Mouse (Mus musculus) intestine, embryonic 16.5 days (tissue): ENCODE data around the gene Tab1. TPM values are rescaled to one million over a fixed set of nuclear protein-coding genes. Genes with fewer than 3 reads are reported as not detected.
"Not testable (repeated sequence)": the region's sequence is repeated elsewhere in the genome, so short reads cannot be mapped to it uniquely, and the experiment has no call there.

Experiments
- ATAC-seq: fragments of 200-750 bp; cut with Nextera tagmentation; 2 replicates; pipeline ENCODE4 v1.8.0; 2017; ENCODE audit warnings: moderate TSS enrichment, moderate library complexity
- H3K27ac ChIP-seq: fragments of 300-500 bp; sonication (generic); 2 replicates; pipeline ENCODE4 v1.5.1; 2014; ENCODE audit warnings: mild to moderate bottlenecking, low read length
- H3K27me3 ChIP-seq: fragments of 300-500 bp; sonication (generic); replicated peaks from 2 replicates; pipeline ENCODE4 v1.6.1; 2014; ENCODE audit warnings: low read length, control low read depth, mixed read lengths; ENCODE audit not compliant: control insufficient read depth, insufficient read depth
- H3K36me3 ChIP-seq: fragments of 300-500 bp; sonication (generic); 2 replicates; pipeline ENCODE4 v1.6.1; 2014; ENCODE audit warnings: low read length, control low read depth; ENCODE audit not compliant: control insufficient read depth, insufficient read depth
- H3K4me1 ChIP-seq: fragments of 300-500 bp; sonication (generic); 2 replicates; pipeline ENCODE4 v1.6.1; 2014; ENCODE audit warnings: low read length, control low read depth, mixed read lengths; ENCODE audit not compliant: control insufficient read depth, insufficient read depth
- H3K4me2 ChIP-seq: fragments of 300-500 bp; sonication (generic); 2 replicates; pipeline ENCODE4 v1.6.1; 2014; ENCODE audit warnings: low read depth, low read length, control low read depth
- H3K4me3 ChIP-seq: fragments of 300-500 bp; sonication (generic); 2 replicates; pipeline ENCODE4 v1.5.1; 2014; ENCODE audit warnings: mild to moderate bottlenecking, low read length
- H3K9ac ChIP-seq: fragments of 300-500 bp; sonication (generic); 2 replicates; pipeline ENCODE4 v1.6.1; 2014; ENCODE audit warnings: low read depth, low read length
- H3K9me3 ChIP-seq: fragments of 300-500 bp; sonication (generic); 2 replicates; pipeline ENCODE4 v1.6.1; 2016; ENCODE audit warnings: low read length, control low read depth; ENCODE audit not compliant: control insufficient read depth
- WGBS: fragments of 180-500 bp; shearing (Covaris S2); extraction: QIAGEN DNeasy Blood & Tissue Kit; methylation state at CpG from one replicate; pipeline ENCODE4 v1.1.7; 2014; 5-methylcytosine and 5-hydroxymethylcytosine counted together
- polyA plus RNA-seq: library from polyadenylated mRNA; unstranded; fragments of >200 nt; fragmentation: Nextera tagmentation; extraction: Ambion mirVana; gene quantifications from 2 replicates; pipeline ENCODE4 v1.2.1, GENCODE M21; 2015

The Tab1 gene
- polyA plus RNA-seq, 1 experiment from 2014 or later, result 29.6 TPM

GRCm38 (mm10) chr15:80114414-80114813 is 18.5 kb upstream of the Tab1 start:
- Histone ChIP-seq H3K9ac (no peak overlapping the region), H3K36me3 (0 out of 2 replicates have a peak, but pooled peaks cover 2% of the 10 kb centered on the region), H3K4me1 (peaks cover 3% of the 10 kb centered on the region; the same call in 1 of the 2 replicates), H3K4me2 (no peak overlapping the region), H3K27me3 (no peaks in the 10 kb centered on the region), H3K4me3 (no peak overlapping the region), H3K9me3 (peaks cover 3% of the 10 kb centered on the region; the same call in 1 of the 2 replicates), H3K27ac (no peak overlapping the region)
- no peak for ATAC-seq
- WGBS, result 84% methylated on average over 7 of the region's 7 CpGs

GRCm38 (mm10) chr15:80115256-80115655 is 17.7 kb upstream of the Tab1 start:
- no peak overlapping the region for H3K27ac ChIP-seq
- peaks cover 3% of the 10 kb centered on the region; the same call in 1 of the 2 replicates for H3K9me3 ChIP-seq
- peaks cover 3% of the 10 kb centered on the region; the same call in 1 of the 2 replicates for H3K4me1 ChIP-seq
- no peak overlapping the region for H3K4me2 ChIP-seq
- no peaks in the 10 kb centered on the region for H3K27me3 ChIP-seq
- H3K9ac ChIP-seq, result no peak overlapping the region
- WGBS, result 61% methylated on average over 5 of the region's 5 CpGs
- no peak overlapping the region for H3K4me3 ChIP-seq
- no peak for ATAC-seq
- 0 out of 2 replicates have a peak, but pooled peaks cover 2% of the 10 kb centered on the region for H3K36me3 ChIP-seq

- peaks cover 3% of the 10 kb centered on the region; the same call in 1 of the 2 replicates for H3K4me1 ChIP-seq
- H3K27me3 ChIP-seq, result no peaks in the 10 kb centered on the region
- H3K27ac ChIP-seq, result no peak overlapping the region
- WGBS, result 64% methylated on average over 13 of the region's 13 CpGs
- no peak overlapping the region for H3K4me2 ChIP-seq
- no peak overlapping the region for H3K9ac ChIP-seq
- ATAC-seq, result peak; percentile 31; the same call in 1 of the 2 replicates
- H3K36me3 ChIP-seq, result 0 out of 2 replicates have a peak, but pooled peaks cover 2% of the 10 kb centered on the region
- peaks cover 3% of the 10 kb centered on the region; the same call in 1 of the 2 replicates for H3K9me3 ChIP-seq
- no peak overlapping the region for H3K4me3 ChIP-seq
These were observed 16.8 kb upstream of the Tab1 start for GRCm38 (mm10) chr15:80115866-80116794.

- no peaks in the 10 kb centered on the region for H3K27me3 ChIP-seq
- no peak overlapping the region for H3K27ac ChIP-seq
- H3K9me3 ChIP-seq, result peaks cover 3% of the 10 kb centered on the region; the same call in 1 of the 2 replicates
- 62% methylated on average over 8 of the region's 8 CpGs for WGBS
- ATAC-seq, result no peak
- no peaks in the 10 kb centered on the region for H3K36me3 ChIP-seq
- no peak overlapping the region for H3K4me2 ChIP-seq
- no peak overlapping the region for H3K9ac ChIP-seq
- H3K4me3 ChIP-seq, result no peak overlapping the region
- peaks cover 3% of the 10 kb centered on the region; the same call in 1 of the 2 replicates for H3K4me1 ChIP-seq
These were observed 15.8 kb upstream of the Tab1 start for GRCm38 (mm10) chr15:80117154-80117553.

GRCm38 (mm10) chr15:80119076-80119475 is 13.9 kb upstream of the Tab1 start:
- no peaks in the 10 kb centered on the region for H3K27me3 ChIP-seq
- no peak overlapping the region for H3K4me3 ChIP-seq
- H3K9ac ChIP-seq, result no peak overlapping the region
- ATAC-seq, result no peak
- H3K27ac ChIP-seq, result no peak overlapping the region
- 88% methylated on average over 6 of the region's 6 CpGs for WGBS
- H3K4me1 ChIP-seq, result peaks cover 3% of the 10 kb centered on the region; the same call in 1 of the 2 replicates
- no peaks in the 10 kb centered on the region for H3K9me3 ChIP-seq
- H3K36me3 ChIP-seq, result no peaks in the 10 kb centered on the region
- H3K4me2 ChIP-seq, result no peak overlapping the region

GRCm38 (mm10) chr15:80121721-80122325 is 11.1 kb upstream of the Tab1 start:
- Histone ChIP-seq H3K4me3 (no peak overlapping the region), H3K4me2 (no peak overlapping the region), H3K9me3 (no peaks in the 10 kb centered on the region), H3K4me1 (no peaks in the 10 kb centered on the region), H3K36me3 (no peaks in the 10 kb centered on the region), H3K27ac (no peak overlapping the region), H3K9ac (no peak overlapping the region), H3K27me3 (no peaks in the 10 kb centered on the region)
- 89% methylated on average over 9 of the region's 9 CpGs for WGBS
- no peak for ATAC-seq

GRCm38 (mm10) chr15:80122431-80122830 is 10.5 kb upstream of the Tab1 start:
- not testable (repeated sequence) for H3K9ac ChIP-seq, H3K4me1 ChIP-seq, H3K27ac ChIP-seq, H3K27me3 ChIP-seq, ATAC-seq, H3K4me3 ChIP-seq, H3K9me3 ChIP-seq, H3K4me2 ChIP-seq, H3K36me3 ChIP-seq
- 89% methylated on average over 6 of the region's 6 CpGs for WGBS

- no peaks in the 10 kb centered on the region for H3K36me3 ChIP-seq
- H3K27me3 ChIP-seq, result no peaks in the 10 kb centered on the region
- no peak for ATAC-seq
- WGBS, result 77% methylated on average over 4 of the region's 4 CpGs
- H3K9me3 ChIP-seq, result no peaks in the 10 kb centered on the region
- H3K9ac ChIP-seq, result no peak overlapping the region
- H3K4me2 ChIP-seq, result no peak overlapping the region
- H3K4me3 ChIP-seq, result no peak overlapping the region
- H3K27ac ChIP-seq, result no peak overlapping the region
- no peaks in the 10 kb centered on the region for H3K4me1 ChIP-seq
These were observed 8.3 kb upstream of the Tab1 start for GRCm38 (mm10) chr15:80124651-80125050.

- Histone ChIP-seq H3K27me3 (no peaks in the 10 kb centered on the region), H3K4me2 (no peak overlapping the region), H3K27ac (no peak overlapping the region), H3K9me3 (no peaks in the 10 kb centered on the region), H3K9ac (no peak overlapping the region), H3K4me3 (no peak overlapping the region), H3K4me1 (no peaks in the 10 kb centered on the region), H3K36me3 (no peaks in the 10 kb centered on the region)
- ATAC-seq, result no peak; the same call in 1 of the 2 replicates
- 57% methylated on average over 1 of the region's 1 CpGs for WGBS
These were observed 5.7 kb upstream of the Tab1 start for GRCm38 (mm10) chr15:80127191-80127590.
